Mouse (Mus musculus): ENCODE data around the gene Nfib. TPM values are rescaled to one million over a fixed set of nuclear protein-coding genes. Genes with fewer than 3 reads are reported as not detected.

Nfib gene
- total RNA-seq, 4 experiments from 2014 or later, result 69.0 to 96.9 (median 80.8) TPM

- DNase-seq (ENCODE audit: low spot score in 2 of 2), result no peak
Observed at GRCm38 (mm10) chr4:82316168-82316567, 389.4 kb downstream of the Nfib start.

GRCm38 (mm10) chr4:82315710-82316109, 389.8 kb downstream of the Nfib start:
- no peak for DNase-seq (ENCODE audit: low spot score in 2 of 2)

GRCm38 (mm10) chr4:82310924-82311734, 394.4 kb downstream of the Nfib start:
- no peak for DNase-seq (ENCODE audit: low spot score in 2 of 2)

GRCm38 (mm10) chr4:82306045-82306444, 399.5 kb downstream of the Nfib start:
- DNase-seq (ENCODE audit: low spot score in 2 of 2), result no peak

GRCm38 (mm10) chr4:82304148-82304871, 401.2 kb downstream of the Nfib start:
- DNase-seq (ENCODE audit: low spot score in 2 of 2), result no peak

- DNase-seq (ENCODE audit: low spot score in 2 of 2), result no peak
Observed at GRCm38 (mm10) chr4:82303362-82303900, 402.1 kb downstream of the Nfib start.

- no peak for DNase-seq (ENCODE audit: low spot score in 2 of 2)
Observed at GRCm38 (mm10) chr4:82302901-82303300, 402.6 kb downstream of the Nfib start.

- DNase-seq (ENCODE audit: low spot score in 2 of 2), result no peak
Observed at GRCm38 (mm10) chr4:82298606-82299005, 406.9 kb downstream of the Nfib start.

GRCm38 (mm10) chr4:82297562-82297961, 408.0 kb downstream of the Nfib start:
- no peak for DNase-seq (ENCODE audit: low spot score in 2 of 2)

- no peak for DNase-seq (ENCODE audit: low spot score in 2 of 2)
Observed at GRCm38 (mm10) chr4:82294066-82294465, 411.5 kb downstream of the Nfib start.

- DNase-seq (ENCODE audit: low spot score in 2 of 2), result no peak
Observed at GRCm38 (mm10) chr4:82291174-82291847, 414.2 kb downstream of the Nfib start.

- DNase-seq (ENCODE audit: low spot score in 2 of 2), result no peak
Observed at GRCm38 (mm10) chr4:82290623-82291022, 414.9 kb downstream of the Nfib start.

- DNase-seq (ENCODE audit: low spot score in 2 of 2), result no peak
Observed at GRCm38 (mm10) chr4:82289596-82289995, 416.0 kb downstream of the Nfib start.

GRCm38 (mm10) chr4:82288138-82288537, 417.4 kb downstream of the Nfib start:
- DNase-seq (ENCODE audit: low spot score in 2 of 2), result no peak

- DNase-seq (ENCODE audit: low spot score in 2 of 2), result no peak
Observed at GRCm38 (mm10) chr4:82287454-82287853, 418.1 kb downstream of the Nfib start.

GRCm38 (mm10) chr4:82286931-82287330, 418.6 kb downstream of the Nfib start:
- DNase-seq (ENCODE audit: low spot score in 2 of 2), result no peak

GRCm38 (mm10) chr4:82283536-82283935, 422.0 kb downstream of the Nfib start:
- DNase-seq (ENCODE audit: low spot score in 2 of 2), result no peak

- DNase-seq (ENCODE audit: low spot score in 2 of 2), result no peak
Observed at GRCm38 (mm10) chr4:82275996-82276395, 429.6 kb downstream of the Nfib start.

- DNase-seq (ENCODE audit: low spot score in 2 of 2), result no peak
Observed at GRCm38 (mm10) chr4:82273049-82273754, 432.3 kb downstream of the Nfib start.

- DNase-seq (ENCODE audit: low spot score in 2 of 2), result no peak
Observed at GRCm38 (mm10) chr4:82272099-82272498, 433.5 kb downstream of the Nfib start.

GRCm38 (mm10) chr4:82271547-82271946, 434.0 kb downstream of the Nfib start:
- DNase-seq (ENCODE audit: low spot score in 2 of 2), result no peak

Measured in gastrocnemius, adult 8-10 months (tissue).